Mouse (Mus musculus) limb, embryonic 14.5 days (tissue): ENCODE results near the gene Gas2. TPM values are rescaled to one million over a fixed set of nuclear protein-coding genes. Genes with fewer than 3 reads are reported as not detected.
A peak's percentile ranks its signal among the peaks of the same experiment; 100 is the strongest.

Experiments
- ATAC-seq: fragments of 200-750 bp; cut with Nextera tagmentation; 2 replicates; pipeline ENCODE4 v1.8.0; 2017; ENCODE audit warnings: low read depth, moderate number of reproducible peaks, moderate TSS enrichment; ENCODE audit not compliant: low FRiP score
- DNase-seq: peaks from one replicate; pipeline ENCODE4 v3.0.0-alpha.2; 2015; ENCODE audit warnings: low spot score
- H3K27ac ChIP-seq: fragments of 300-500 bp; sonication (generic); replicated peaks from 2 replicates; pipeline ENCODE4 v1.5.1; 2014; ENCODE audit warnings: low read depth, mild to moderate bottlenecking, low read length, moderate library complexity, mixed read lengths
- H3K27me3 ChIP-seq: fragments of 300-500 bp; sonication (generic); 2 replicates; pipeline ENCODE4 v1.6.1; 2014; ENCODE audit warnings: low read length, mixed read lengths; ENCODE audit not compliant: control insufficient read depth, insufficient read depth
- H3K36me3 ChIP-seq: fragments of 300-500 bp; sonication (generic); 2 replicates; pipeline ENCODE4 v1.6.1; 2014; ENCODE audit warnings: mild to moderate bottlenecking, low read length, moderate library complexity, mixed read lengths; ENCODE audit not compliant: control insufficient read depth, insufficient read depth
- H3K4me1 ChIP-seq: fragments of 300-500 bp; sonication (generic); 2 replicates; pipeline ENCODE4 v1.6.1; 2014; ENCODE audit warnings: antibody characterized with exemption, low read length, mixed read lengths; ENCODE audit not compliant: control insufficient read depth, insufficient read depth
- H3K4me2 ChIP-seq: fragments of 300-500 bp; sonication (generic); replicated peaks from 2 replicates; pipeline ENCODE4 v1.6.1; 2014; ENCODE audit warnings: low read depth, mild to moderate bottlenecking, low read length, moderate library complexity; ENCODE audit not compliant: severe bottlenecking
- H3K4me3 ChIP-seq: fragments of 300-500 bp; sonication (generic); replicated peaks from 2 replicates; pipeline ENCODE4 v1.5.1; 2014; ENCODE audit warnings: low read length
- H3K9ac ChIP-seq: fragments of 300-500 bp; sonication (generic); 2 replicates; pipeline ENCODE4 v1.6.1; 2014; ENCODE audit warnings: mild to moderate bottlenecking, low read depth, low read length, moderate library complexity; ENCODE audit not compliant: severe bottlenecking
- H3K9me3 ChIP-seq: fragments of 300-500 bp; sonication (generic); 2 replicates; pipeline ENCODE4 v1.6.1; 2016; ENCODE audit warnings: low read length; ENCODE audit not compliant: control insufficient read depth
- POLR2A ChIP-seq: fragments of 200-500 bp; IDR thresholded peaks from 2 replicates; pipeline ENCODE4 v1.8.0; 2012; ENCODE audit warnings: inconsistent platforms, mild to moderate bottlenecking, moderate library complexity, borderline replicate concordance; ENCODE audit not compliant: insufficient read depth, insufficient read length; ENCODE audit errors: extremely low read depth
- WGBS: fragments of 180-500 bp; shearing (Covaris S2); extraction: QIAGEN DNeasy Blood & Tissue Kit; methylation state at CpG from one replicate; pipeline ENCODE4 v1.1.7; 2014; 5-methylcytosine and 5-hydroxymethylcytosine counted together
- polyA plus RNA-seq, 2 experiments: library from polyadenylated mRNA; depleted of rRNA in 1 of 2; stranded (reverse) in 1 of 2; unstranded in 1 of 2; fragments of >200 nt; fragmentation: Nextera tagmentation in 1 of 2; extraction: Ambion mirVana in 1 of 2; gene quantifications; 2 replicates each; pipeline versions ENCODE4 v1.2.1 to v1.2.3; 2012 to 2014

The Gas2 gene
- polyA plus RNA-seq, 2 experiments: 178 to 211 TPM

DNA sequence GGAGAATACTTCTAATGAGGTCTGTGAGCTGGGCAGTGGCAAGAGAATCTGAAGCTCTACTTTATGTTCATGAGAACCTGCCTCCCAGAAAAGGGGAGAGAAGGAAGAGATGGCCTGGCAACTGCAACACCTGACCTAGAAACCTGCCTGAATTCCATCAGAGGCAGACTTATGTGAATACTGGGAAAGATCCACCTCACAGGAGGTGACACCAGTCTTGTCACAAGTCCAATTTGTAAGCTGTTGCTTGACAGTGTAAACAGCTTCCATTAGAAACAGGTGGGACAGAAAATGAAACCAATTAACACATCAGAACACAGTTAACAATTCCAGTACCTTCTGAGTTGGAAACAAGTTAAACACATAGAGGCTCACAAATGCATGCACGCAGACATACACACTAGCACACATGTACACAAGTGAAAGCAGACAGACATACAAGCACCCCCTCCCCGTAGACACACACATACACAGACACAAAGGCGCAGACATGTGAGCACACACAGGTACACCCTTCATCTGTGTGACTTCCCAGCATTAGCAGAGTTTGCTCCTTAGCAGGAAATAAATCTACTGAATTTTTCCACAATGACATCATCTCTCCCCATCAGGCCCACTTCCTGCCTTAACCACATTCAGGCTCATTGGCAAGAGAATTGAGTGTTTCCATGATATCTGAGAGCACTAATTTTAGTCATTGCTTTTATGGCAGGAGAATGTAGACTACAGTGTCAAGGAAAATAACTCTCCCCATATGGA is 51.7 kb downstream of the Gas2 start:
- DNase-seq (peak; percentile 89), ATAC-seq (peak; percentile 89)
- peak overlapping the region; percentile 84 for H3K27ac ChIP-seq
- no peaks in the 10 kb centered on the region for H3K36me3 ChIP-seq
- TF ChIP-seq POLR2A: no peak
- H3K27me3 ChIP-seq: no peaks in the 10 kb centered on the region
- H3K4me3 ChIP-seq: no peak overlapping the region
- WGBS: 40% methylated on average over 3 of the region's 3 CpGs
- no peaks in the 10 kb centered on the region for H3K9me3 ChIP-seq
- peaks cover 29% of the 10 kb centered on the region for H3K4me1 ChIP-seq
- H3K4me2 ChIP-seq: 0 out of 2 replicates have a peak overlapping the region, but pooled peaks have one; percentile 18
- no peak overlapping the region for H3K9ac ChIP-seq

DNA sequence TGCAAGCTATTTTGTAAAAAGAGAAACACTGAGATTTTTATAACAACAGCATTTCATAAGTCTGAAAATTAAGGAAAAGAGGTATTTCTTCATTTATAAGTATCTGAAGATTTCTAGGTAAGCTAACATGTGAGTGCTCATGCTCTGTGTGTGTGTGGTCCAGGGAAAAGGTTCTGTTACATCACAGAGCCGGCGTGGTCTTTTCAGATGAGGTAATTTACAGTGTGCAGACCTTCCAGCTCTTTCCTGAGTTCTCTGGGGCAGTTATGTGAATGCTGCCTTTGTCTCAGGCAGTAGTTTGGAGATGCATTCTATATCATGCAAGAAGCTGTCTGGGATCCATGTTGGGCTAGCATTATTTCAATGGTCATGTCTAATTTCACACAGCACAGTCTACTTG is 52.3 kb downstream of the Gas2 start:
- Histone ChIP-seq H3K4me3 (no peak overlapping the region), H3K36me3 (no peaks in the 10 kb centered on the region), H3K27ac (peak overlapping the region; percentile 84), H3K27me3 (no peaks in the 10 kb centered on the region), H3K4me1 (peaks cover 29% of the 10 kb centered on the region), H3K4me2 (no peak overlapping the region), H3K9ac (no peak overlapping the region), H3K9me3 (no peaks in the 10 kb centered on the region)
- peak; percentile 86 for ATAC-seq
- TF ChIP-seq POLR2A: no peak
- WGBS: 24% methylated on average over 2 of the region's 2 CpGs
- peak; percentile 55 for DNase-seq

DNA sequence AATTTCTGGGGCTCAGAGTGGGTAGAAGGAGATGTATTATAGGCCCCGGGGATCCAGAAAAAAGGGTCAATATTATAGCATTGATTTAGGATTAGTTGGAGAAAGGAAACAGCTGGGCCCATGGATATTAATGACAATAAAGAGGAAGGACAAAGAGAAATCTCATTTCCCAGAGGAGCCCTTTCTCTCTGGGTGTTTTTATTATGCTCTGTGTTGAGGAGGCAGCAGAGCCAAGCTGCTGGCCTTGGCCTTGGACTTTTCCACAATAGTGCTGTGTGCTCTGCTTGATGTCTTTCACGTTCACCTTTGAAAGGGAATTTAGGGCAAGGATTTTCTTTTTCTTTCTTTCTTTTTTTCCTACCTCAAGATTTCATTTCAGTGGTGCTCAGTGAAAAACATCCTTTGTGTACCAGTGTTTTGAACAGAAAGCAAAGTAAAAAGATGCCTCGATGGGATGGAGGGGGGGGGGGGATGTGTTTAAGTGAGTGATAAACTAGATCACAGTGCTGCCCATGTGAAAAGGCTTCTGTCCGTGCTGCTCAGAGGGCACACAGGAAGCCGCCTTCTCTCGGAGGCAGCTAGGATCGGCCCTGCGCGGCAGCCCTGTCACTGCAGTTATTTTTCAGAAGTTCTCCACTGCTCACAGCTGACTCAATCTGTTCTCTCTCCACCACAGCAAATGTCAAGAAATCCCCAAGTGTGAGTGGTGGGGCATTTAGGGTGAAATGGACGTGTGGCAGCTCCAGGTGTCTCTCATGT is 67.1 kb downstream of the Gas2 start:
- Histone ChIP-seq H3K9me3 (no peaks in the 10 kb centered on the region), H3K36me3 (peaks cover 3% of the 10 kb centered on the region; the same call in 1 of the 2 replicates), H3K4me2 (no peak overlapping the region), H3K27ac (no peak overlapping the region), H3K27me3 (no peaks in the 10 kb centered on the region), H3K4me1 (peaks cover 8% of the 10 kb centered on the region), H3K9ac (no peak overlapping the region), H3K4me3 (no peak overlapping the region)
- ATAC-seq (no peak), DNase-seq (peak; percentile 9)
- WGBS: 50% methylated on average over 10 of the region's 10 CpGs
- no peak for TF ChIP-seq POLR2A

DNA sequence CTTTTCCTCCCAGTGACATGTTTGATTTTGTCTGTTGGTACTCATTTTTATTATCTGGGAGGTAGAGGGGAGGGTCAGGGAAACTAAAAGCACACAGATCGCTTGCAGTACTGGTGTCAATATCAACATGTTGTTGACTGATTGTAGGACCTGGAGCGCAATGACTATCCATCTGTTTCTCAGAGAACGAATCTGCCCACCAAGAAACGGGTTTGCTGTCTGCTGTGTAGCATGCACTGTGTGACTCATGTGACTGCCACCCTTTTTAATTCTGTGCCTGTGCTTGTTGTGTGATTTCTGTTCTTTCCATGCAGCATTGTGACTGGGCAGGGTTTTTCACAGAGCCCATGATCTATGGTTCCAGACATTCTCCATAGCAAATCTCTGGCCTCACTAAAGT is 69.4 kb downstream of the Gas2 start:
- TF ChIP-seq POLR2A: no peak
- Histone ChIP-seq H3K36me3 (peaks cover 3% of the 10 kb centered on the region; the same call in 1 of the 2 replicates), H3K27me3 (no peaks in the 10 kb centered on the region), H3K9me3 (no peaks in the 10 kb centered on the region), H3K4me2 (no peak overlapping the region), H3K9ac (no peak overlapping the region), H3K27ac (no peak overlapping the region), H3K4me3 (no peak overlapping the region), H3K4me1 (peaks cover 8% of the 10 kb centered on the region)
- WGBS: 82% methylated on average over 4 of the region's 4 CpGs
- ATAC-seq (no peak), DNase-seq (no peak)

DNA sequence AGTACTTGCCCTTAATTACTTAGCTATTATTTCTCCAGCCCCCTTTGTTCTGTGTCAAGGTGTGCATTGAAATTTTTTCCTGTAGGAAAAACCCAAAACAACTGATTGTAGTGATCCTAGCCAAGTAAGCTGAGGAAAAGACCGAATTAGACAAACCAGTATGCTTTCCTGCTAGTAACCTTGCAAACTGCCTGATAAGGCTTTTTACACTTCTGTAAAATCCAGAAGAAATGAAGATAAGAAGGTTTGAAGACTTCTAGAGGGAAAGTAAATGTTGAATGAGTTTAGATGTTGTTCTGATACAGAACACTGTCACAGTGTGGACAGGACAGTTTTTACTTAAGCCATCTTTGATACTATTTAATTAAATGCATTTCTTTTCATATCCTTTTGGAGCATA is 75.5 kb downstream of the Gas2 start:
- ATAC-seq (no peak), DNase-seq (no peak)
- Histone ChIP-seq H3K27me3 (no peaks in the 10 kb centered on the region), H3K4me2 (no peak overlapping the region), H3K27ac (no peak overlapping the region), H3K9me3 (no peaks in the 10 kb centered on the region), H3K4me3 (no peak overlapping the region), H3K9ac (no peak overlapping the region), H3K36me3 (peaks cover 24% of the 10 kb centered on the region), H3K4me1 (peaks cover 14% of the 10 kb centered on the region)
- 80% methylated on average over 1 of the region's 1 CpGs for WGBS
- no peak for TF ChIP-seq POLR2A
